Mouse (Mus musculus) small intestine, adult 2 months (tissue): ENCODE measurements around the gene Tjp2.

ENCODE experiments used
- CTCF ChIP-seq: fragments of 200-500 bp; IDR thresholded peaks from 2 replicates; pipeline ENCODE4 v1.5.1; 2012; ENCODE audit warnings: low read depth, mild to moderate bottlenecking, control low read depth, inconsistent platforms, low read length, moderate library complexity, mixed read lengths; ENCODE audit not compliant: insufficient replicate concordance, insufficient read length; ENCODE audit errors: extremely low read depth
- POLR2A ChIP-seq: fragments of 200-500 bp; IDR thresholded peaks from 2 replicates; pipeline ENCODE4 v1.6.1; 2012; ENCODE audit warnings: low read depth, mild to moderate bottlenecking, control low read depth, inconsistent platforms, low read length, moderate library complexity

DNA sequence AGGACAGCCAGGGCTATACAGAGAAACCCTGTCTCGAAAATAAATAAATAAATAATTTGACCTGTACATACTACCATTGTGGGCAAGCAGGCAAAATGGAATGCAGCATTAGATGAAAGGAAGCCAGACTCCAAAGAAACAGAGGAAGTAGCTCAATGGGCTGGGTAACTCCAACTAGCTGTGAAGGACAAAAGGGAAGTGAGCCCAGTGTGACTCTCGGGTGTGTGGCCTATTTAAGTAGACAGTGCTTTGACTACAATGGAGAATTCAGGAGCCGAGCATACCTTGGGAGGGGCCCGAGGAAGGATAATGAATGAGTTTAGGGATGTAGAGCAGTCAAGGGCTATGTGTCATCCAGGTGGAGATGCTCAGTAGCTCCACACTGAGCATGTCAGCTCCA lies 48.1 kb downstream of the Tjp2 start:
- TF ChIP-seq CTCF (no peak), POLR2A (no peak)
